Mouse (Mus musculus) brain, embryonic 14.5 days (tissue): ENCODE measurements around the gene Psmc6.

Experiments
- CTCF ChIP-seq: fragments of 200-500 bp; IDR thresholded peaks from 2 replicates; pipeline ENCODE4 v1.5.1; 2012; ENCODE audit warnings: inconsistent platforms, mild to moderate bottlenecking, moderate library complexity, borderline replicate concordance; ENCODE audit not compliant: insufficient read depth, insufficient read length; ENCODE audit errors: extremely low read depth
- POLR2A ChIP-seq: fragments of 200-500 bp; IDR thresholded peaks from 2 replicates; pipeline ENCODE4 v1.6.1; 2012; ENCODE audit warnings: mild to moderate bottlenecking, inconsistent platforms, borderline replicate concordance; ENCODE audit not compliant: poor library complexity, insufficient read depth, insufficient read length, severe bottlenecking; ENCODE audit errors: extremely low read depth

- TF ChIP-seq CTCF (peak; percentile 21; the same call in 1 of the 2 replicates), POLR2A (peak; percentile 55; the same call in 1 of the 2 replicates)
Observed at GRCm38 (mm10) chr14:45388345-45389181, 59.0 kb downstream of the Psmc6 start.
